Comparison of ENCODE assay signal across 9 mouse cellular contexts in genomic region chr8:13412891-13413558, GRCm38 (mm10). TPM values are rescaled to one million over a fixed set of nuclear protein-coding genes. Genes with fewer than 3 reads are reported as not detected.
DNase-seq lines count a peak whose midpoint lies in the region; ATAC-seq lines count a peak whose summit lies in the region.
"Had no signal": no experiment of that assay in that cellular context is flagged by ENCODE, and none has a peak within 500 bp of the region (broad histone marks: within the 10 kb centered on the region; RNA-seq: fewer than 3 reads in every experiment).

No protein-coding gene starts in this region.

- peak; percentile 75 for DNase-seq in forebrain, embryonic 14.5 days (ENCODE audit: low spot score)
- DNase-seq in ES-CJ7 (ENCODE audit: low read depth, low spot score), result peak; percentile 80
- DNase-seq in c-Kit-positive CD71-positive TER-119-positive erythroid progenitor cells, embryonic 14.5 days (ENCODE audit: low spot score), result peak; percentile 47
- peak; percentile 30 to 49 for DNase-seq in frontal cortex, postnatal 25 days (ENCODE audit: low spot score in 2 of 2)
- peak; percentile 32 to 80 for DNase-seq in kidney, postnatal 36 days
- peak; percentile 63 for DNase-seq in lung, postnatal 14 days
- peak; percentile 63 for DNase-seq in right cerebral cortex, postnatal 14 days

- 0 out of 2 replicates have a peak, but pooled peaks have one; percentile 34 for ATAC-seq in forebrain, embryonic 14.5 days
- ATAC-seq in forebrain, embryonic 13.5 days, result no peak

- no peak overlapping the region for H3K9ac ChIP-seq in forebrain, embryonic 14.5 days (ENCODE audit: low read length)
- no peak overlapping the region for H3K9ac ChIP-seq in forebrain, embryonic 13.5 days
- H3K9ac ChIP-seq: limb, embryonic 13.5 days had no signal

- WGBS in forebrain, embryonic 14.5 days, result 65% methylated on average over 13 of the region's 13 CpGs
- 62% methylated on average over 13 of the region's 13 CpGs for WGBS in forebrain, embryonic 13.5 days

- H3K36me3 ChIP-seq in forebrain, embryonic 14.5 days (ENCODE audit: control insufficient read depth, insufficient read depth, low read length), result no peaks in the 10 kb centered on the region
- no peaks in the 10 kb centered on the region for H3K36me3 ChIP-seq in forebrain, embryonic 13.5 days (ENCODE audit: poor library complexity, severe bottlenecking)
- H3K36me3 ChIP-seq: limb, embryonic 13.5 days had no signal

- H3K4me2 ChIP-seq in forebrain, embryonic 14.5 days (ENCODE audit: low read length), result no peak overlapping the region
- H3K4me2 ChIP-seq in forebrain, embryonic 13.5 days, result no peak overlapping the region
- H3K4me2 ChIP-seq: limb, embryonic 13.5 days had no signal

- H3K27ac ChIP-seq in forebrain, embryonic 14.5 days (ENCODE audit: low read depth, low read length), result no peak overlapping the region
- no peak overlapping the region for H3K27ac ChIP-seq in forebrain, embryonic 13.5 days
- H3K27ac ChIP-seq: limb, embryonic 13.5 days had no signal

- no peaks in the 10 kb centered on the region for H3K4me1 ChIP-seq in forebrain, embryonic 14.5 days (ENCODE audit: control insufficient read depth, insufficient read depth, low read length)
- no peaks in the 10 kb centered on the region for H3K4me1 ChIP-seq in forebrain, embryonic 13.5 days
- H3K4me1 ChIP-seq: limb, embryonic 13.5 days had no signal

- no peak overlapping the region for H3K4me3 ChIP-seq in forebrain, embryonic 14.5 days (ENCODE audit: low read depth, low read length)
- no peak overlapping the region for H3K4me3 ChIP-seq in forebrain, embryonic 13.5 days
- H3K4me3 ChIP-seq: limb, embryonic 13.5 days had no signal

- H3K27me3 ChIP-seq in forebrain, embryonic 14.5 days (replicated peaks; ENCODE audit: control insufficient read depth, insufficient read depth, low read length), result no peaks in the 10 kb centered on the region
- H3K27me3 ChIP-seq in forebrain, embryonic 13.5 days, result no peaks in the 10 kb centered on the region

- H3K9me3 ChIP-seq in forebrain, embryonic 14.5 days (replicated peaks; ENCODE audit: control insufficient read depth, low read length), result no peaks in the 10 kb centered on the region
- no peaks in the 10 kb centered on the region for H3K9me3 ChIP-seq in forebrain, embryonic 13.5 days (replicated peaks)
- H3K9me3 ChIP-seq: limb, embryonic 13.5 days had no signal

RNA-seq across cellular contexts. Expression of gene Grk1, which starts 8.1 kb away (rescaled TPM):
- 0.04 TPM in 1 of 2 replicates, not detected in the other for polyA plus RNA-seq in forebrain, embryonic 14.5 days (2014; fragmentation: Nextera tagmentation; extraction: Ambion mirVana)
- 0.03 TPM in 1 of 2 replicates, not detected in the other for polyA plus RNA-seq in forebrain, embryonic 13.5 days (2015; fragmentation: Nextera tagmentation; extraction: Ambion mirVana)

RNA-seq across cellular contexts. Expression of gene Atp4b, which starts 16.4 kb away (rescaled TPM):
- polyA plus RNA-seq in forebrain, embryonic 14.5 days (2014; fragmentation: Nextera tagmentation; extraction: Ambion mirVana), result not detected in 2 replicates
- polyA plus RNA-seq in forebrain, embryonic 13.5 days (2015; fragmentation: Nextera tagmentation; extraction: Ambion mirVana), result not detected in 2 replicates
- polyA plus RNA-seq: limb, embryonic 13.5 days had no signal

RNA-seq across cellular contexts. Expression of gene Tmem255b, which starts 22.0 kb away (rescaled TPM):
- not detected in 2 replicates for polyA plus RNA-seq in forebrain, embryonic 14.5 days (2014; fragmentation: Nextera tagmentation; extraction: Ambion mirVana)
- not detected in 2 replicates for polyA plus RNA-seq in forebrain, embryonic 13.5 days (2015; fragmentation: Nextera tagmentation; extraction: Ambion mirVana)
